Mouse (Mus musculus): Measurements from ENCODE around the gene Nek9.
"Not testable (repeated sequence)": the region's sequence is repeated elsewhere in the genome, so short reads cannot be mapped to it uniquely, and the experiment has no call there.

Gene Nek9

GRCm38 (mm10) chr12:85289157-85290000, 49.8 kb downstream of the Nek9 start:
- no peak for DNase-seq (ENCODE audit: extremely low spot score)

GRCm38 (mm10) chr12:85288486-85289156, 50.5 kb downstream of the Nek9 start, which contains the start of gene Zc2hc1c:
Gene Zc2hc1c (plus strand): TSS chr12:85288591.
- peak; percentile 89 for DNase-seq (ENCODE audit: extremely low spot score)

GRCm38 (mm10) chr12:85287809-85288485, 51.2 kb downstream of the Nek9 start, which contains the start of gene Acyp1:
Gene Acyp1 (minus strand): TSS chr12:85288438.
- no peak for DNase-seq (ENCODE audit: extremely low spot score)

GRCm38 (mm10) chr12:85286941-85287340, 52.2 kb downstream of the Nek9 start:
- DNase-seq (ENCODE audit: extremely low spot score), result no peak

- DNase-seq (ENCODE audit: extremely low spot score), result no peak
Observed at GRCm38 (mm10) chr12:85284996-85285395, 54.2 kb downstream of the Nek9 start.

- DNase-seq (ENCODE audit: extremely low spot score), result no peak
Observed at GRCm38 (mm10) chr12:85284331-85284730, 54.8 kb downstream of the Nek9 start.

GRCm38 (mm10) chr12:85281756-85282155, 57.4 kb downstream of the Nek9 start:
- DNase-seq (ENCODE audit: extremely low spot score), result not testable (repeated sequence)

GRCm38 (mm10) chr12:85280845-85281651, 58.1 kb downstream of the Nek9 start:
- DNase-seq (ENCODE audit: extremely low spot score), result no peak

GRCm38 (mm10) chr12:85280105-85280844, 58.9 kb downstream of the Nek9 start:
- DNase-seq (ENCODE audit: extremely low spot score), result peak; percentile 98

GRCm38 (mm10) chr12:85279396-85280080, 59.6 kb downstream of the Nek9 start:
- no peak for DNase-seq (ENCODE audit: extremely low spot score)

GRCm38 (mm10) chr12:85278919-85279318, 60.2 kb downstream of the Nek9 start:
- DNase-seq (ENCODE audit: extremely low spot score), result no peak

GRCm38 (mm10) chr12:85276273-85276672, 62.9 kb downstream of the Nek9 start:
- no peak for DNase-seq (ENCODE audit: extremely low spot score)

GRCm38 (mm10) chr12:85273508-85273907, 65.7 kb downstream of the Nek9 start:
- DNase-seq (ENCODE audit: extremely low spot score), result peak; percentile 36

- DNase-seq (ENCODE audit: extremely low spot score), result no peak
Observed at GRCm38 (mm10) chr12:85271843-85272206, 67.3 kb downstream of the Nek9 start.

- no peak for DNase-seq (ENCODE audit: extremely low spot score)
Observed at GRCm38 (mm10) chr12:85271132-85271842, 67.9 kb downstream of the Nek9 start.

- DNase-seq (ENCODE audit: extremely low spot score), result peak; percentile 85
Observed at GRCm38 (mm10) chr12:85270319-85270718, 68.8 kb downstream of the Nek9 start, which contains the start of gene Mlh3. Gene Mlh3 (minus strand): TSS chr12:85270599.

- no peak for DNase-seq (ENCODE audit: extremely low spot score)
Observed at GRCm38 (mm10) chr12:85269821-85270220, 69.3 kb downstream of the Nek9 start.

GRCm38 (mm10) chr12:85266248-85266647, 72.9 kb downstream of the Nek9 start:
- no peak for DNase-seq (ENCODE audit: extremely low spot score)

GRCm38 (mm10) chr12:85264940-85265339, 74.2 kb downstream of the Nek9 start:
- no peak for DNase-seq (ENCODE audit: extremely low spot score)
